Mouse (Mus musculus): ENCODE measurements at regions not wholly inside any gene's neighbourhood (a gene's known extent, or its start where the extent isn't known, plus 50 kb on each side); places are given as distances from the start of the nearest gene placed in this dataset.
A peak's percentile ranks its signal among the peaks of the same experiment; 100 is the strongest.

GRCm38 (mm10) chr16:77494042-77494441 lies 107.9 kb downstream of the Gm11146 start:
- DNase-seq (ENCODE audit: low spot score in 2 of 2), result no peak
- no peak for TF ChIP-seq CTCF (conservative IDR thresholded peaks at IDR 0.05)
- no peak overlapping the region for H3K27ac ChIP-seq
- no peak overlapping the region for H3K4me3 ChIP-seq

GRCm38 (mm10) chr16:77488155-77488554 lies 113.7 kb downstream of the Gm11146 start:
- no peak overlapping the region for H3K4me3 ChIP-seq
- H3K27ac ChIP-seq, result no peak overlapping the region
- TF ChIP-seq CTCF (conservative IDR thresholded peaks at IDR 0.05), result no peak
- no peak for DNase-seq (ENCODE audit: low spot score in 2 of 2)

- no peak for TF ChIP-seq CTCF (conservative IDR thresholded peaks at IDR 0.05)
- no peak for DNase-seq (ENCODE audit: low spot score in 2 of 2)
- Histone ChIP-seq H3K27ac (no peak overlapping the region), H3K4me3 (no peak overlapping the region)
These were observed 122.1 kb downstream of the Gm11146 start for GRCm38 (mm10) chr16:77479812-77480211.

- no peak overlapping the region for H3K4me3 ChIP-seq
- H3K27ac ChIP-seq, result no peak overlapping the region
- DNase-seq (ENCODE audit: low spot score in 2 of 2), result no peak
- TF ChIP-seq CTCF (conservative IDR thresholded peaks at IDR 0.05), result no peak
These were observed 130.0 kb downstream of the Gm11146 start for GRCm38 (mm10) chr16:77471868-77472267.

GRCm38 (mm10) chr16:77469903-77470302 lies 132.0 kb downstream of the Gm11146 start:
- no peak overlapping the region for H3K4me3 ChIP-seq
- DNase-seq (ENCODE audit: low spot score in 2 of 2), result no peak
- H3K27ac ChIP-seq, result no peak overlapping the region
- no peak for TF ChIP-seq CTCF (conservative IDR thresholded peaks at IDR 0.05)

- no peak for DNase-seq (ENCODE audit: low spot score in 2 of 2)
- no peak overlapping the region for H3K27ac ChIP-seq
- no peak overlapping the region for H3K4me3 ChIP-seq
- TF ChIP-seq CTCF (conservative IDR thresholded peaks at IDR 0.05), result no peak
These were observed 132.5 kb downstream of the Gm11146 start for GRCm38 (mm10) chr16:77469328-77469875.

- H3K27ac ChIP-seq, result no peak overlapping the region
- no peak for TF ChIP-seq CTCF (conservative IDR thresholded peaks at IDR 0.05)
- no peak for DNase-seq (ENCODE audit: low spot score in 2 of 2)
- no peak overlapping the region for H3K4me3 ChIP-seq
These were observed 134.7 kb downstream of the Gm11146 start for GRCm38 (mm10) chr16:77467216-77467615.

GRCm38 (mm10) chr16:77464623-77465022 lies 137.3 kb downstream of the Gm11146 start:
- TF ChIP-seq CTCF (conservative IDR thresholded peaks at IDR 0.05), result no peak
- no peak for DNase-seq (ENCODE audit: low spot score in 2 of 2)
- no peak overlapping the region for H3K27ac ChIP-seq
- H3K4me3 ChIP-seq, result no peak overlapping the region

- no peak overlapping the region for H3K4me3 ChIP-seq
- no peak for DNase-seq (ENCODE audit: low spot score in 2 of 2)
- no peak for TF ChIP-seq CTCF (conservative IDR thresholded peaks at IDR 0.05)
- no peak overlapping the region for H3K27ac ChIP-seq
These were observed 140.0 kb downstream of the Gm11146 start for GRCm38 (mm10) chr16:77461922-77462321.

GRCm38 (mm10) chr16:77461459-77461858 lies 140.4 kb downstream of the Gm11146 start:
- H3K4me3 ChIP-seq, result no peak overlapping the region
- DNase-seq (ENCODE audit: low spot score in 2 of 2), result no peak
- no peak overlapping the region for H3K27ac ChIP-seq
- no peak for TF ChIP-seq CTCF (conservative IDR thresholded peaks at IDR 0.05)

GRCm38 (mm10) chr16:77459651-77460050 lies 142.2 kb downstream of the Gm11146 start:
- H3K4me3 ChIP-seq, result no peak overlapping the region

GRCm38 (mm10) chr16:77444647-77445046 lies 157.2 kb downstream of the Gm11146 start:
- TF ChIP-seq CTCF (conservative IDR thresholded peaks at IDR 0.05), result no peak
- H3K4me3 ChIP-seq, result no peak overlapping the region
- H3K27ac ChIP-seq, result peak overlapping the region; percentile 79
- no peak for DNase-seq (ENCODE audit: low spot score in 2 of 2)

More at GRCm38 (mm10) chr16:77459651-77460050, 142.2 kb downstream of the Gm11146 start:
- no peak for TF ChIP-seq CTCF (conservative IDR thresholded peaks at IDR 0.05)
- no peak overlapping the region for H3K27ac ChIP-seq
- no peak for DNase-seq (ENCODE audit: low spot score in 2 of 2)

- TF ChIP-seq CTCF (conservative IDR thresholded peaks at IDR 0.05), result peak; percentile 86
- Histone ChIP-seq H3K27ac (peak overlapping the region; percentile 79), H3K4me3 (no peak overlapping the region)
- DNase-seq (ENCODE audit: low spot score in 2 of 2), result peak; percentile 38 to 63
These were observed 157.9 kb downstream of the Gm11146 start for GRCm38 (mm10) chr16:77444006-77444405.

GRCm38 (mm10) chr16:77443318-77443717 lies 158.6 kb downstream of the Gm11146 start:
- no peak overlapping the region for H3K4me3 ChIP-seq
- H3K27ac ChIP-seq, result peak overlapping the region; percentile 79
- no peak for DNase-seq (ENCODE audit: low spot score in 2 of 2)
- no peak for TF ChIP-seq CTCF (conservative IDR thresholded peaks at IDR 0.05)

All from layer of hippocampus, adult 2 months (tissue).